Mouse (Mus musculus) intestine, embryonic 14.5 days (tissue): ENCODE measurements at regions not wholly inside any gene's neighbourhood (a gene's known extent, or its start where the extent isn't known, plus 50 kb on each side); places are given as distances from the start of the nearest gene placed in this dataset.

Source experiments
- ATAC-seq: fragments of 200-750 bp; cut with Nextera tagmentation; replicated peaks from 2 replicates; pipeline ENCODE4 v1.8.0; 2017; ENCODE audit warnings: low read depth, moderate number of reproducible peaks, moderate TSS enrichment, moderate library complexity; ENCODE audit not compliant: low FRiP score, low TSS enrichment
- DNase-seq: peaks from one replicate; pipeline ENCODE4 v3.0.0-alpha.2; 2018; ENCODE audit warnings: low spot score
- H3K27ac ChIP-seq: fragments of 300-500 bp; sonication (generic); 2 replicates; pipeline ENCODE4 v1.5.1; 2014; ENCODE audit warnings: low read depth, mild to moderate bottlenecking, control low read depth
- H3K27me3 ChIP-seq: fragments of 300-500 bp; sonication (generic); replicated peaks from 2 replicates; pipeline ENCODE4 v1.6.1; 2014; ENCODE audit warnings: low read length, control low read depth; ENCODE audit not compliant: control insufficient read depth, insufficient read depth
- H3K36me3 ChIP-seq: fragments of 300-500 bp; sonication (generic); 2 replicates; pipeline ENCODE4 v1.6.1; 2014; ENCODE audit warnings: low read length, control low read depth; ENCODE audit not compliant: control insufficient read depth, insufficient read depth
- H3K4me1 ChIP-seq: fragments of 300-500 bp; sonication (generic); replicated peaks from 2 replicates; pipeline ENCODE4 v1.6.1; 2014; ENCODE audit warnings: low read length, control low read depth, mixed read lengths; ENCODE audit not compliant: control insufficient read depth, insufficient read depth
- H3K4me2 ChIP-seq: fragments of 300-500 bp; sonication (generic); 2 replicates; pipeline ENCODE4 v1.6.1; 2014; ENCODE audit warnings: low read length
- H3K4me3 ChIP-seq: fragments of 300-500 bp; sonication (generic); 2 replicates; pipeline ENCODE4 v1.5.1; 2014; ENCODE audit warnings: low read depth, low read length, control low read depth, mixed read lengths
- H3K9ac ChIP-seq: fragments of 300-500 bp; sonication (generic); 2 replicates; pipeline ENCODE4 v1.6.1; 2014; ENCODE audit warnings: mild to moderate bottlenecking, low read length
- H3K9me3 ChIP-seq: fragments of 300-500 bp; sonication (generic); 2 replicates; pipeline ENCODE4 v1.6.1; 2016; ENCODE audit warnings: low read length, control low read depth; ENCODE audit not compliant: control insufficient read depth
- whole genome bisulfite sequencing: fragments of 180-500 bp; shearing (Covaris S2); extraction: QIAGEN DNeasy Blood & Tissue Kit; methylation state at CpG from one replicate; pipeline ENCODE4 v1.1.7; 2014; 5-methylcytosine and 5-hydroxymethylcytosine counted together

DNA sequence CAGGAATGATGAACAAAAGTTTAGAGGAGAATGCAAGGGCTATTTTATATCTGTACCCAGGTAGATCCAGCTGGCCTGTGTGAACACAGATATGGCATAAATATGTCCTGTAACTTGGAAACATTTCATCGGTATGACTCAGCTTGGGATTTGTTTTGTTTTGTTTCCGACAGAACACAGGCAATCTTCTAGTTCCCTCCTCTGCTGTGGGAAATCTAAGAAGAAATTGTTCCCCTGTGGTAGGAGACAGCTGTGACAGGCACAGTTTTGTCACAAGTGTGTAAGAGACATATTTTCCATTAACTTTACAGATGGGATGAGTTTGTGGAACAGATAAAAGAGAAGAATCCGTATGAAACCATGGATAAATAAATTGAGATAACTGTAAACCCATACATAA, 687.0 kb downstream of the Tpm3-rs7 start:
- no peaks in the 10 kb centered on the region for H3K9me3 ChIP-seq
- no peak overlapping the region for H3K4me3 ChIP-seq
- no peaks in the 10 kb centered on the region for H3K36me3 ChIP-seq
- H3K4me2 ChIP-seq, result no peak overlapping the region
- no peaks in the 10 kb centered on the region for H3K27me3 ChIP-seq
- no peak overlapping the region for H3K27ac ChIP-seq
- 53% methylated on average over 3 of the region's 3 CpGs for WGBS
- ATAC-seq, result no peak
- no peaks in the 10 kb centered on the region for H3K4me1 ChIP-seq
- H3K9ac ChIP-seq, result no peak overlapping the region
- no peak for DNase-seq

DNA sequence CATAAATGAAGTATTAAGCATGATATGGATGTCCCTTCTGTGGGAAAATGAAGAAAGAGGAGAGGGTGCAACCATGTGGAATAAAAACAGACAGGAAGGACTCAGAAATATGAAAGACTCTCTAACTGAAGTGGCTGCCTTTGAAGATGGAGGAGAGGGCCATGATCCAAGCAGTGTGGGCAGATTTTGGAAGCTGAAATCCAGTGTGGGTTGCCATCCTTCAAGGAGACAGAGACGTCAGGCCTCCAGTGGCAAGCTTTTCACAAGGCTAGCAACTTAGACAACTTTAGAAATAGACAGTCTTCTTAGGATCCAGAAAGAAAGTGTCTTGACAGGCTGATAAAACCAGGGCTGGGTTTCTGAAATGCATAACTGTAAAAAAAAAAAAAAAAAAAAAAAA, 688.0 kb downstream of the Tpm3-rs7 start:
- Histone ChIP-seq H3K36me3 (no peaks in the 10 kb centered on the region), H3K4me2 (no peak overlapping the region), H3K9me3 (no peaks in the 10 kb centered on the region), H3K27ac (no peak overlapping the region), H3K4me1 (no peaks in the 10 kb centered on the region), H3K9ac (no peak overlapping the region), H3K27me3 (no peaks in the 10 kb centered on the region), H3K4me3 (no peak overlapping the region)
- ATAC-seq (no peak), DNase-seq (no peak)
- 65% methylated on average over 1 of the region's 1 CpGs for WGBS

DNA sequence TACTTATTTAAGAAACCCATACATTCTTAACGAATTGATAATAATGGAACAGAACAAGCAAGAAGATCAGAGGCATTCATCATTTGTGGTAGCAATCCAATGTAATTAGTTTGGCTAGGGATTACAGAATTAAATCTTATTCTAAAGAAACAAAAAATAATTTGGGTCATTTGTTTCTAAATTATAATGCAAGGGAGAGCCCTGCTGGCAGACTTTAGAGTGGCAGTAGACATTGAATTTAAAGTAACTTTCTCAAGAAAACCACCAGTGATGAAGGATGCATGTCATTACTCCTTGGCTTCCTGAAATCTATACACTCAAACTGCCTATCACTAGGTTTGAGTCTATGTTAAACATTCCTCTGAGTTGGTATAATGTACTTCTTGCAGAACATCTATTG, 722.7 kb downstream of the Tpm3-rs7 start:
- H3K27me3 ChIP-seq, result no peaks in the 10 kb centered on the region
- H3K9me3 ChIP-seq, result no peaks in the 10 kb centered on the region
- no peak overlapping the region for H3K4me2 ChIP-seq
- H3K4me1 ChIP-seq, result no peaks in the 10 kb centered on the region
- no peak overlapping the region for H3K9ac ChIP-seq
- 82% methylated on average over 1 of the region's 1 CpGs for WGBS
- ATAC-seq, result no peak
- no peak overlapping the region for H3K4me3 ChIP-seq
- no peak for DNase-seq
- no peak overlapping the region for H3K27ac ChIP-seq
- no peaks in the 10 kb centered on the region for H3K36me3 ChIP-seq

DNA sequence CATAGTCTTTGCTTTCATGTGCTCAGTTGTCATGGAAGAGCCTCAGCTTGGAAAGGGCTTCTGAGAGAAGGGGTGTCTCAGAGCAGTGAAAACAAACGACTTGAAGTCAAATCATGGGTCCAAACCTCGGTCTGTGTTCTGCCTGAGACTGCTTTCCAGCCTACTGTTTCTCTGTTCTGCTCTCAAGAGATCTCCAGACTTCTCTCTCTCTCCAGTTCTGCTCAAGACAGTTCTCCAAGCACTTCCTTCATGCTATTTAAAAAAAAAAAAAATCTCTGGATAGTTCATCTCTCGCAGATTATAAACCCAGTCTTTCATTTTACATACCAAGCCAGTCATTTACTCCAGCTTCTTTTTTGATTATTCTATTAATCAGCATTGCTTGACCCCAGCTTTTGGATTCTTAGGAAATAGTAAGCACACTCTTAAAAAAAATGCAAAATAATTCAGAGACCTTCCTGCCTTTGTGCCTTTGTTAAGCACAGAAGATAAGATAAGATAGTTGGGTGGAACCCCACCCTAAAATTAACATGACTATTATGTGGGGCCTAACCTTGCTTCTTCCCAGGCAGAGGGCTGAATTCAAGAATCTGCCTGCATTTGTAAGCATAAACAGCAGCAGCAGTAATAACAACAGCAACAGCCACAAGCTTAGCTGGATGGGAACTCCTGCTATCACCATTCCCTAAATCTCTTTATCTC, 724.4 kb downstream of the Tpm3-rs7 start:
- ATAC-seq, result no peak
- Histone ChIP-seq H3K4me3 (no peak overlapping the region), H3K27ac (no peak overlapping the region), H3K36me3 (no peaks in the 10 kb centered on the region), H3K4me1 (no peaks in the 10 kb centered on the region), H3K9me3 (no peaks in the 10 kb centered on the region), H3K27me3 (no peaks in the 10 kb centered on the region), H3K9ac (no peak overlapping the region), H3K4me2 (no peak overlapping the region)
- WGBS, result 49% methylated on average over 3 of the region's 3 CpGs
- no peak for DNase-seq

DNA sequence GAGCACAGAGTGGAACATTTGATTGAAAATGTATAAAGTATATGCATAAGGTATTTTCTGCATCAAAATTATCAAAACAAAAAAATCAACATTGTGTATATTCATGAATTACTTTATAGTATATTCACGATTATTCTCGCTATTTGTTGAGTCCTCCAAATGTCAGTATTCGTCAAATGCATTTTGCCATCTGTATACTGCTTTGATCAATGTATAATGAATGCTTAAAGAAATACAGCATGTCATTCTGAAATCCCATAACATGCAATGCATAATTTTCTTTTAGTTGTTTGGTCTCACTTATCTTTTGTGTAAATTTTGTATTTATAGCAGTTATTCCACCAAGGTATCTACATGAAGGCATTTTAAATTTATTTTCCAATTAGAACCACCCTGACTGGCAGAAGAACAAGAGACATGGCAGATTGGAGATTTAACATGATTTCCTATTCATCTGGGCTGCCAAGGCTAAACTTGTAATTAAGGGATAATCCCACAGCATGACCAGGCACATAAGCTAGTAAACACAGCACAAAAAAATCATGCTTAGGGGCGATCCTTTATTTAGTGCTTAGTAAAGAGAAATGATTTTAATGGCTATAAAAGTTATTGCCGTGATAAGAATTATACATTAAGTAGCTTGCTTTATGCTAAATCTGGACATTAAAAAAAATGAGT, 739.3 kb downstream of the Tpm3-rs7 start:
- Histone ChIP-seq H3K9ac (no peak overlapping the region), H3K4me3 (no peak overlapping the region), H3K36me3 (no peaks in the 10 kb centered on the region), H3K27ac (no peak overlapping the region), H3K4me2 (no peak overlapping the region), H3K9me3 (no peaks in the 10 kb centered on the region), H3K4me1 (no peaks in the 10 kb centered on the region), H3K27me3 (no peaks in the 10 kb centered on the region)
- no peak for ATAC-seq
- DNase-seq, result no peak
- 90% methylated on average over 5 of the region's 5 CpGs for WGBS

DNA sequence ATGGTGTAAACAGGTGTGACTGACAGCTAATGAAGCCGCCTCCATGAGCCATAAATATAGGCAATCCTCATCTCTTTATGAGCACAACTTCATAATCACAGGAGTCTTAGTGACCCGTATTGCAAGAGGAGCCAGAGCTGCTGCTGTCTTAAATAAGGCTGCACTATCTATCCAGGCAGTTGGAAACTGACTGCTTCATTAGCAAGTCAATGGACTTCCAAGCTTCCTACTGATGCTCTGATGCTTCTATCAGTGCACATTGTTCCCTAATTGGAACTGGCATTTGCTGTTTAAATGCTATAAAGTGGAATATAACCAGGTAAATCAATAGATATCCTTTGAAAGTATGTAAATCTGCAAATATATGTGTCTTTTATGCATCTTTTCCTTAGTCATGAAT, 746.9 kb downstream of the Tpm3-rs7 start:
- no peaks in the 10 kb centered on the region for H3K36me3 ChIP-seq
- no peaks in the 10 kb centered on the region for H3K27me3 ChIP-seq
- DNase-seq (no peak), ATAC-seq (no peak)
- H3K9ac ChIP-seq, result no peak overlapping the region
- no peak overlapping the region for H3K4me2 ChIP-seq
- H3K4me3 ChIP-seq, result no peak overlapping the region
- H3K4me1 ChIP-seq, result no peaks in the 10 kb centered on the region
- no peak overlapping the region for H3K27ac ChIP-seq
- WGBS, result 68% methylated on average over 2 of the region's 2 CpGs
- no peaks in the 10 kb centered on the region for H3K9me3 ChIP-seq

DNA sequence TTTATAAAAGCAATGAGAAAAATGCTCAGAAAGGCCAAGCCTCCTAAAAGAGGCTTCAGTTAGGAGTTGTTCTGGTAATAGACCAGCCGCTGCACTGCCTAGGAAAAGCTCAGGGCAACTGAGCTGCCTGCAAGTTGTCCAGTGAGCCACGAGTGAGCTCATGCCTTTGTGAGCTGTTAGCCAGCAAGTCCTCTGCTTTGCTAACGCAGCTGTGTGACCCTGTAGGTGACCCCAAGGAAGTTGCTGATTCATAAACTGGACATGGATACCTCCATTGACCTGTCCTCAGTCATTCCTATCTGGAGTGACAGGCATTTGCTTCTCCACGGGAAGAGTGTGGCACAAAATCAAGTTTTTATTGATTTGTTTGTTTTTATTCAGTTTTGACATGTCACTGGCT, 748.2 kb downstream of the Tpm3-rs7 start:
- H3K4me1 ChIP-seq, result no peaks in the 10 kb centered on the region
- no peaks in the 10 kb centered on the region for H3K27me3 ChIP-seq
- H3K9ac ChIP-seq, result no peak overlapping the region
- no peaks in the 10 kb centered on the region for H3K9me3 ChIP-seq
- 41% methylated on average over 4 of the region's 4 CpGs for WGBS
- H3K4me2 ChIP-seq, result no peak overlapping the region
- H3K36me3 ChIP-seq, result no peaks in the 10 kb centered on the region
- no peak overlapping the region for H3K27ac ChIP-seq
- H3K4me3 ChIP-seq, result no peak overlapping the region
- no peak for DNase-seq
- no peak for ATAC-seq

DNA sequence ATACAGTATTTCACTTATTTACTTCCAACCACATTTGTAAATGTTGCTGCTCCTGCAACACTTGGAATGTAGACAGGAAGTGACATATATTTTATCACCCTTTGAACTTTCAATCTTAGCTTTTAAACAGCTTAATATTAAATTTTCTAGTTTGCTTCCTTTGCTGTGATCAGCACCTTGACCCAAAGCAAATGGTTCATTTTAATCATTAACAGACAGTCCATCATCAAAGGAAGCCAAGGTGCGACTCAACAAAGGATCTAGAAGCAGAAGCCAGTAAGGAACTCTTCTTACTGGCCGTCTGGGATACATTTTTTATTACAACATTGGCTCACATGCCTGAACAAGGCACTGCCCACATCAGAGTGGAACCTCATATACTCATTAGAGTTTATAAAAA, 758.8 kb downstream of the Tpm3-rs7 start:
- Histone ChIP-seq H3K27ac (no peak overlapping the region), H3K9me3 (no peaks in the 10 kb centered on the region), H3K4me1 (no peaks in the 10 kb centered on the region), H3K9ac (no peak overlapping the region), H3K27me3 (no peaks in the 10 kb centered on the region), H3K36me3 (no peaks in the 10 kb centered on the region), H3K4me2 (no peak overlapping the region), H3K4me3 (no peak overlapping the region)
- WGBS, result 54% methylated on average over 2 of the region's 2 CpGs
- ATAC-seq (no peak), DNase-seq (no peak)

DNA sequence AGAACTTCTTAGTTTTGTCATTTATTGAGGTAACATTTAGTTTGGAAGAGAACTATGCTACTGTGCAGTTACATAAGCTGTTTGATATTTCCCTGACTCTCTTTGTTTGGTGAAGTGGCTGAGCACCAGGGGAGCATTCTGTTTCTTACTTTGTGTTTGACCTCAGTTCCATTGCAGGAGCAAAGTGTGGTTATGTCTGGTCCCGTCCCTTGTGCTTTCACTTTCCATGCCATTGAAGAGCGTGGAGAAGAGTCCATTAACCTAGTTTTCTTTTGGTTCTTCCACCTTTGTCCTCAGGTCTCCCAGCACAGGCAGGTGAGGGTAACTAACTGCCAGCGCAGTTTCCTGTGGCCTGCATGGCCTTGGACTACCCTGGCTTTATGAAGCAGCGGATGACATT, 759.6 kb downstream of the Tpm3-rs7 start:
- ATAC-seq (no peak), DNase-seq (no peak)
- H3K27ac ChIP-seq, result no peak overlapping the region
- 82% methylated on average over 4 of the region's 4 CpGs for WGBS
- no peaks in the 10 kb centered on the region for H3K4me1 ChIP-seq
- H3K4me2 ChIP-seq, result no peak overlapping the region
- H3K4me3 ChIP-seq, result no peak overlapping the region
- no peaks in the 10 kb centered on the region for H3K36me3 ChIP-seq
- H3K27me3 ChIP-seq, result no peaks in the 10 kb centered on the region
- H3K9me3 ChIP-seq, result no peaks in the 10 kb centered on the region
- H3K9ac ChIP-seq, result no peak overlapping the region
